Mouse (Mus musculus) thymus, adult 2 months (tissue): Measurements from ENCODE around the gene Ms4a4a. TPM values are rescaled to one million over a fixed set of nuclear protein-coding genes. Genes with fewer than 3 reads are reported as not detected.

Source experiments
- DNase-seq: peaks from one replicate; pipeline ENCODE4 v3.0.0; 2021
- H3K27ac ChIP-seq: fragments of 200-500 bp; 2 replicates; pipeline ENCODE4 v1.5.1; 2012; ENCODE audit warnings: low read length, control low read depth; ENCODE audit not compliant: control insufficient read depth, insufficient read depth
- H3K27me3 ChIP-seq: fragments of 200-500 bp; 2 replicates; pipeline ENCODE4 v1.6.1; 2012; ENCODE audit warnings: mild to moderate bottlenecking, low read length, moderate library complexity, mixed read lengths; ENCODE audit not compliant: control insufficient read depth, insufficient read depth
- H3K36me3 ChIP-seq: fragments of 200-500 bp; 2 replicates; pipeline ENCODE4 v1.6.1; 2012; ENCODE audit warnings: mild to moderate bottlenecking, low read length, moderate library complexity; ENCODE audit not compliant: control insufficient read depth, insufficient read depth
- H3K4me1 ChIP-seq: fragments of 200-500 bp; replicated peaks from 2 replicates; pipeline ENCODE4 v1.6.1; 2012; ENCODE audit warnings: low read length; ENCODE audit not compliant: control insufficient read depth, insufficient read depth
- H3K4me3 ChIP-seq: fragments of 200-500 bp; 2 replicates; pipeline ENCODE4 v1.5.1; 2012; ENCODE audit warnings: mild to moderate bottlenecking, low read length, control low read depth, moderate library complexity; ENCODE audit not compliant: control insufficient read depth, insufficient read depth
- CTCF ChIP-seq: fragments of 200-500 bp; IDR thresholded peaks from 2 replicates; pipeline ENCODE4 v1.5.1; 2012; ENCODE audit warnings: mild to moderate bottlenecking, control low read depth, low read length, moderate library complexity, borderline replicate concordance; ENCODE audit not compliant: control insufficient read depth, poor library complexity, insufficient read depth; ENCODE audit errors: extremely low read depth
- POLR2A ChIP-seq: fragments of 200-500 bp; IDR thresholded peaks from 2 replicates; pipeline ENCODE4 v1.6.1; 2012; ENCODE audit warnings: mild to moderate bottlenecking, low read length, control low read depth, moderate library complexity; ENCODE audit not compliant: control insufficient read depth, poor library complexity, insufficient read depth; ENCODE audit errors: extremely low read depth
- WGBS: fragments of 180-500 bp; shearing (Covaris S2); methylation state at CpG from one replicate; pipeline ENCODE4 v1.1.7; 2018; 5-methylcytosine and 5-hydroxymethylcytosine counted together
- polyA plus RNA-seq: library from polyadenylated mRNA; depleted of rRNA; stranded (reverse); fragments of >200 nt; gene quantifications from 2 replicates; pipeline ENCODE4 v1.2.3, GENCODE M21; 2012; rRNA removed

The Ms4a4a gene
- polyA plus RNA-seq, 1 experiment = 0.63 TPM

DNA sequence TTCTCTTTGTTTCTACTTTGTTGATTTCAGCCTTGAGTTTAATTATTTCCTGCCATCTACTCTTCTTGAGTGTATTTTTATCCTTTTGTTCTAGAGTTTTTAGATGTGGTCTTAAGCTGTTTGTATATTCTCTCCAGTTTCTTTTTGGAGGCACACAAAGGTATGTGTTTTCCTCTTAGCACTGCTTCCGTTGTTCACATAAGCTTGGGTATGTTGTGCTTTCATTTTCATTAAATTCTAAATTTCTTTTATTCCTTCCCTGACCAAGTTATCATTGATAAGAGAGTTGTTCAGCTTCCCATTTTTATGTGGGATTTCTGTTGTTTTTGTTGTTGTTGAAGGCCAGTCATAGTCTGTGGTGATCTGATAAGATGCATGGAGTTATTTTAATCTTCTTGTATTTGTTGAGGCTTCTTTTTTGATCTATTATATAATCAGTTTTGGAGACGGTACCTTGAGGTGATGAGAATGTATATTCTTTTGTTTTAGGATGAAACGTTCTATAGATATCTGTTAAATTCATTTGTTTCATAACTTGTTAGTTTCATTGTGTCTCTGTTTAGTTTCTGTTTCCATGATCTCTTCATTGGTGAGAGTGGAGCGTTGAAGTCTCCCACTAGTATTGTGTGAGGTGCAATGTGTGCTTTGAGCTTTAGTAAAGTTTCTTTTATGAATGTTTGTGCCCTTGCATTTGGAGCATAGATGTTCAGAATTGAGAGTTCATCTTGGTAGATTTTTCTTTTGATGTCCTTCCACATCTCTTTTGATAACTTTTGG lies 59.9 kb downstream of the Ms4a4a start:
- TF ChIP-seq POLR2A = no peak
- TF ChIP-seq CTCF = no peak
- no peak for DNase-seq
- H3K4me3 ChIP-seq = no peak overlapping the region
- no peaks in the 10 kb centered on the region for H3K36me3 ChIP-seq
- 19% methylated on average over 4 of the region's 4 CpGs for WGBS
- peaks cover 4% of the 10 kb centered on the region for H3K4me1 ChIP-seq
- H3K27ac ChIP-seq = no peak overlapping the region
- no peaks in the 10 kb centered on the region for H3K27me3 ChIP-seq

Other genes starting within 250 kb of the Ms4a4a start
- 0.24 TPM in 1 of 2 replicates, not detected in the other for gene 1700017D01Rik, start 244.6 kb upstream of the Ms4a4a start, polyA plus RNA-seq
- gene 1700025F22Rik, start 210.2 kb upstream of the Ms4a4a start, polyA plus RNA-seq = not detected in 2 replicates
- gene Ms4a13, start 178.8 kb upstream of the Ms4a4a start, polyA plus RNA-seq = not detected in 2 replicates
- not detected in 2 replicates for gene Ms4a12, start 143.1 kb upstream of the Ms4a4a start, polyA plus RNA-seq
- 1.6 and 1.8 TPM in 2 replicates for gene Ms4a1, start 109.3 kb upstream of the Ms4a4a start, polyA plus RNA-seq
- gene Ms4a5, start 91.7 kb upstream of the Ms4a4a start, polyA plus RNA-seq = not detected in 2 replicates
- 0.33 and 0.74 TPM in 2 replicates for gene Ms4a14, start 61.1 kb upstream of the Ms4a4a start, polyA plus RNA-seq
- 5.8 and 10.6 TPM in 2 replicates for gene Ms4a7, start 39.4 kb upstream of the Ms4a4a start, polyA plus RNA-seq
- gene Ms4a4c, start 29.2 kb downstream of the Ms4a4a start, polyA plus RNA-seq = 2.4 TPM in 2 replicates
- 43.9 and 57.3 TPM in 2 replicates for gene Ms4a4b, start 68.0 kb downstream of the Ms4a4a start, polyA plus RNA-seq
- 4.5 and 6.2 TPM in 2 replicates for gene Ms4a6c, start 93.8 kb downstream of the Ms4a4a start, polyA plus RNA-seq
- 5.2 and 6.3 TPM in 2 replicates for gene Gm8369, start 110.4 kb downstream of the Ms4a4a start, polyA plus RNA-seq
- 41.7 and 46.9 TPM in 2 replicates for gene Ms4a6b, start 141.0 kb downstream of the Ms4a4a start, polyA plus RNA-seq
- gene Ms4a4d, start 161.3 kb downstream of the Ms4a4a start, polyA plus RNA-seq = 2.1 and 4.0 TPM in 2 replicates
- gene Ms4a6d, start 229.3 kb downstream of the Ms4a4a start, polyA plus RNA-seq = 4.2 and 9.4 TPM in 2 replicates
- gene Ms4a2, start 248.2 kb downstream of the Ms4a4a start, polyA plus RNA-seq = not detected in 2 replicates